Mouse (Mus musculus): ENCODE results near the gene Lbhd2.

Lbhd2 gene

GRCm38 (mm10) chr12:111411631-111412355, 5.2 kb downstream of the Lbhd2 start:
- no peak for DNase-seq

- no peak for DNase-seq
Observed at GRCm38 (mm10) chr12:111412581-111413284, 6.1 kb downstream of the Lbhd2 start.

GRCm38 (mm10) chr12:111413300-111413699, 6.7 kb downstream of the Lbhd2 start:
- peak; percentile 87 for DNase-seq

GRCm38 (mm10) chr12:111416921-111417779, 10.5 kb downstream of the Lbhd2 start, which contains the start of gene Exoc3l4:
TSS of gene Exoc3l4 (plus strand) at chr12:111417017.
- no peak for DNase-seq

GRCm38 (mm10) chr12:111419918-111420317, 13.3 kb downstream of the Lbhd2 start:
- no peak for DNase-seq

GRCm38 (mm10) chr12:111420946-111421709, 14.5 kb downstream of the Lbhd2 start:
- DNase-seq = no peak

- no peak for DNase-seq
Observed at GRCm38 (mm10) chr12:111422852-111423251, 16.2 kb downstream of the Lbhd2 start.

GRCm38 (mm10) chr12:111423570-111424129, 17.0 kb downstream of the Lbhd2 start:
- no peak for DNase-seq

GRCm38 (mm10) chr12:111424547-111424946, 17.9 kb downstream of the Lbhd2 start:
- DNase-seq = no peak

- DNase-seq = peak; percentile 79
Observed at GRCm38 (mm10) chr12:111425258-111425657, 18.6 kb downstream of the Lbhd2 start.

GRCm38 (mm10) chr12:111425789-111426460, 19.3 kb downstream of the Lbhd2 start:
- peak; percentile 94 for DNase-seq

- DNase-seq = no peak
Observed at GRCm38 (mm10) chr12:111427438-111428113, 21.0 kb downstream of the Lbhd2 start.

- DNase-seq = no peak
Observed at GRCm38 (mm10) chr12:111428364-111428763, 21.8 kb downstream of the Lbhd2 start.

GRCm38 (mm10) chr12:111428961-111429911, 22.6 kb downstream of the Lbhd2 start:
- DNase-seq = no peak

GRCm38 (mm10) chr12:111430049-111430867, 23.6 kb downstream of the Lbhd2 start:
- no peak for DNase-seq

- DNase-seq = no peak
Observed at GRCm38 (mm10) chr12:111430868-111431817, 24.5 kb downstream of the Lbhd2 start.

- no peak for DNase-seq
Observed at GRCm38 (mm10) chr12:111432097-111432496, 25.5 kb downstream of the Lbhd2 start.

All from cerebellum, adult 9-10 months (tissue).